Mouse (Mus musculus) forebrain, embryonic 12.5 days (tissue): ENCODE measurements at regions not wholly inside any gene's neighbourhood (a gene's known extent, or its start where the extent isn't known, plus 50 kb on each side); places are given as distances from the start of the nearest gene placed in this dataset.
A peak's percentile ranks its signal among the peaks of the same experiment; 100 is the strongest.

Experiments used
- ATAC-seq: fragments of 200-750 bp; cut with Nextera tagmentation; 2 replicates; pipeline ENCODE4 v1.8.0; 2017; ENCODE audit warnings: moderate TSS enrichment; ENCODE audit not compliant: low FRiP score
- H3K27ac ChIP-seq: fragments of 300-500 bp; sonication (generic); 2 replicates; pipeline ENCODE4 v1.5.1; 2016; ENCODE audit warnings: mild to moderate bottlenecking
- H3K27me3 ChIP-seq: fragments of 300-500 bp; sonication (generic); 2 replicates; pipeline ENCODE4 v1.6.1; 2016; ENCODE audit warnings: mild to moderate bottlenecking
- H3K36me3 ChIP-seq: fragments of 300-500 bp; sonication (generic); replicated peaks from 2 replicates; pipeline ENCODE4 v1.6.1; 2016; ENCODE audit warnings: mild to moderate bottlenecking
- H3K4me1 ChIP-seq: fragments of 300-500 bp; sonication (generic); 2 replicates; pipeline ENCODE4 v1.6.1; 2016
- H3K4me2 ChIP-seq: fragments of 300-500 bp; sonication (generic); 2 replicates; pipeline ENCODE4 v1.6.1; 2016; ENCODE audit warnings: mild to moderate bottlenecking, moderate library complexity
- H3K4me3 ChIP-seq: fragments of 300-500 bp; sonication (generic); replicated peaks from 2 replicates; pipeline ENCODE4 v1.5.1; 2016; ENCODE audit warnings: mild to moderate bottlenecking
- H3K9ac ChIP-seq: fragments of 300-500 bp; sonication (generic); 2 replicates; pipeline ENCODE4 v1.6.1; 2016; ENCODE audit warnings: mild to moderate bottlenecking
- H3K9me3 ChIP-seq: fragments of 300-500 bp; sonication (generic); 2 replicates; pipeline ENCODE4 v1.6.1; 2016
- WGBS: fragments of 180-500 bp; shearing (Covaris S2); methylation state at CpG from one replicate; pipeline ENCODE4 v1.1.7; 2016; 5-methylcytosine and 5-hydroxymethylcytosine counted together

- Histone ChIP-seq H3K27ac (no peak overlapping the region), H3K27me3 (no peaks in the 10 kb centered on the region), H3K4me3 (no peak overlapping the region), H3K9ac (no peak overlapping the region), H3K36me3 (no peaks in the 10 kb centered on the region), H3K4me2 (no peak overlapping the region), H3K9me3 (no peaks in the 10 kb centered on the region), H3K4me1 (no peaks in the 10 kb centered on the region)
- WGBS = 60% methylated on average over 2 of the region's 2 CpGs
- peak; percentile 23; the same call in 1 of the 2 replicates for ATAC-seq
Observed at GRCm38 (mm10) chr8:104007209-104007608, 94.2 kb upstream of the Cdh5 start.

- H3K4me1 ChIP-seq = no peaks in the 10 kb centered on the region
- no peak for ATAC-seq
- H3K4me2 ChIP-seq = no peak overlapping the region
- H3K27ac ChIP-seq = no peak overlapping the region
- WGBS = 40% methylated on average over 5 of the region's 5 CpGs
- H3K27me3 ChIP-seq = no peaks in the 10 kb centered on the region
- H3K4me3 ChIP-seq = no peak overlapping the region
- H3K36me3 ChIP-seq = no peaks in the 10 kb centered on the region
- no peak overlapping the region for H3K9ac ChIP-seq
- no peaks in the 10 kb centered on the region for H3K9me3 ChIP-seq
Observed at GRCm38 (mm10) chr8:104008756-104009155, 92.7 kb upstream of the Cdh5 start.

GRCm38 (mm10) chr8:104009306-104009705 lies 92.1 kb upstream of the Cdh5 start:
- H3K4me2 ChIP-seq = no peak overlapping the region
- H3K36me3 ChIP-seq = no peaks in the 10 kb centered on the region
- no peak overlapping the region for H3K4me3 ChIP-seq
- no peaks in the 10 kb centered on the region for H3K27me3 ChIP-seq
- no peak for ATAC-seq
- H3K9ac ChIP-seq = no peak overlapping the region
- H3K27ac ChIP-seq = no peak overlapping the region
- H3K4me1 ChIP-seq = no peaks in the 10 kb centered on the region
- WGBS = 92% methylated on average over 6 of the region's 6 CpGs
- no peaks in the 10 kb centered on the region for H3K9me3 ChIP-seq

- H3K4me1 ChIP-seq = no peaks in the 10 kb centered on the region
- H3K9ac ChIP-seq = no peak overlapping the region
- whole genome bisulfite sequencing = 84% methylated on average over 7 of the region's 7 CpGs
- ATAC-seq = no peak
- no peaks in the 10 kb centered on the region for H3K36me3 ChIP-seq
- H3K4me3 ChIP-seq = no peak overlapping the region
- H3K27ac ChIP-seq = no peak overlapping the region
- H3K4me2 ChIP-seq = no peak overlapping the region
- H3K27me3 ChIP-seq = no peaks in the 10 kb centered on the region
- H3K9me3 ChIP-seq = no peaks in the 10 kb centered on the region
Observed at GRCm38 (mm10) chr8:104022231-104022630, 79.2 kb upstream of the Cdh5 start.

GRCm38 (mm10) chr8:104022691-104023509 lies 78.5 kb upstream of the Cdh5 start:
- Histone ChIP-seq H3K4me2 (no peak overlapping the region), H3K9me3 (no peaks in the 10 kb centered on the region), H3K9ac (no peak overlapping the region), H3K4me1 (no peaks in the 10 kb centered on the region), H3K36me3 (no peaks in the 10 kb centered on the region), H3K4me3 (no peak overlapping the region), H3K27ac (no peak overlapping the region), H3K27me3 (peaks cover 4% of the 10 kb centered on the region; the same call in 1 of the 2 replicates)
- WGBS = 64% methylated on average over 9 of the region's 9 CpGs
- ATAC-seq = no peak

GRCm38 (mm10) chr8:104027161-104027821 lies 74.1 kb upstream of the Cdh5 start:
- H3K4me1 ChIP-seq = 0 out of 2 replicates have a peak, but pooled peaks cover 3% of the 10 kb centered on the region
- 78% methylated on average over 11 of the region's 11 CpGs for WGBS
- peaks cover 9% of the 10 kb centered on the region; the same call in 1 of the 2 replicates for H3K9me3 ChIP-seq
- no peak overlapping the region for H3K9ac ChIP-seq
- H3K36me3 ChIP-seq = no peaks in the 10 kb centered on the region
- H3K4me2 ChIP-seq = no peak overlapping the region
- H3K27ac ChIP-seq = no peak overlapping the region
- no peak overlapping the region for H3K4me3 ChIP-seq
- 0 out of 2 replicates have a peak, but pooled peaks have one; percentile 4 for ATAC-seq
- H3K27me3 ChIP-seq = peaks cover 14% of the 10 kb centered on the region; the same call in 1 of the 2 replicates

GRCm38 (mm10) chr8:104028626-104029025 lies 72.8 kb upstream of the Cdh5 start:
- 2% methylated on average over 22 of the region's 22 CpGs for WGBS
- ATAC-seq = peak; percentile 92
- H3K9me3 ChIP-seq = peaks cover 9% of the 10 kb centered on the region; the same call in 1 of the 2 replicates
- H3K4me1 ChIP-seq = 0 out of 2 replicates have a peak, but pooled peaks cover 3% of the 10 kb centered on the region
- peaks cover 14% of the 10 kb centered on the region; the same call in 1 of the 2 replicates for H3K27me3 ChIP-seq
- H3K4me2 ChIP-seq = peak overlapping the region; percentile 43
- H3K4me3 ChIP-seq = no peak overlapping the region
- H3K27ac ChIP-seq = no peak overlapping the region
- no peaks in the 10 kb centered on the region for H3K36me3 ChIP-seq
- no peak overlapping the region for H3K9ac ChIP-seq

- no peak for ATAC-seq
- Histone ChIP-seq H3K36me3 (no peaks in the 10 kb centered on the region), H3K4me1 (0 out of 2 replicates have a peak, but pooled peaks cover 3% of the 10 kb centered on the region), H3K9me3 (peaks cover 9% of the 10 kb centered on the region; the same call in 1 of the 2 replicates), H3K4me2 (no peak overlapping the region), H3K27me3 (peaks cover 14% of the 10 kb centered on the region; the same call in 1 of the 2 replicates), H3K4me3 (no peak overlapping the region), H3K27ac (no peak overlapping the region), H3K9ac (no peak overlapping the region)
- WGBS = 88% methylated on average over 2 of the region's 2 CpGs
Observed at GRCm38 (mm10) chr8:104032179-104032578, 69.2 kb upstream of the Cdh5 start.

GRCm38 (mm10) chr8:104033148-104033547 lies 68.3 kb upstream of the Cdh5 start:
- no peak overlapping the region for H3K9ac ChIP-seq
- H3K27me3 ChIP-seq = 0 out of 2 replicates have a peak, but pooled peaks cover 9% of the 10 kb centered on the region
- 53% methylated on average over 2 of the region's 2 CpGs for WGBS
- peaks cover 9% of the 10 kb centered on the region; the same call in 1 of the 2 replicates for H3K9me3 ChIP-seq
- H3K4me3 ChIP-seq = no peak overlapping the region
- ATAC-seq = no peak
- no peak overlapping the region for H3K4me2 ChIP-seq
- no peaks in the 10 kb centered on the region for H3K36me3 ChIP-seq
- 0 out of 2 replicates have a peak, but pooled peaks cover 3% of the 10 kb centered on the region for H3K4me1 ChIP-seq
- no peak overlapping the region for H3K27ac ChIP-seq

- no peak overlapping the region for H3K4me2 ChIP-seq
- H3K9ac ChIP-seq = no peak overlapping the region
- H3K4me3 ChIP-seq = no peak overlapping the region
- no peaks in the 10 kb centered on the region for H3K36me3 ChIP-seq
- H3K27me3 ChIP-seq = 0 out of 2 replicates have a peak, but pooled peaks cover 6% of the 10 kb centered on the region
- WGBS = 87% methylated on average over 3 of the region's 3 CpGs
- H3K4me1 ChIP-seq = peaks cover 5% of the 10 kb centered on the region; the same call in 1 of the 2 replicates
- ATAC-seq = no peak
- peaks cover 9% of the 10 kb centered on the region; the same call in 1 of the 2 replicates for H3K9me3 ChIP-seq
- no peak overlapping the region for H3K27ac ChIP-seq
Observed at GRCm38 (mm10) chr8:104034286-104034685, 67.1 kb upstream of the Cdh5 start.

GRCm38 (mm10) chr8:104036580-104037477 lies 64.6 kb upstream of the Cdh5 start:
- no peak overlapping the region for H3K4me3 ChIP-seq
- 87% methylated on average over 26 of the region's 26 CpGs for WGBS
- no peaks in the 10 kb centered on the region for H3K36me3 ChIP-seq
- H3K4me1 ChIP-seq = peaks cover 5% of the 10 kb centered on the region; the same call in 1 of the 2 replicates
- no peaks in the 10 kb centered on the region for H3K27me3 ChIP-seq
- ATAC-seq = no peak
- no peaks in the 10 kb centered on the region for H3K9me3 ChIP-seq
- H3K9ac ChIP-seq = no peak overlapping the region
- H3K27ac ChIP-seq = no peak overlapping the region
- H3K4me2 ChIP-seq = no peak overlapping the region
